Mouse (Mus musculus) fibroblast of lung, adult 2 months (primary cell): ENCODE results near the gene Tor1a.
"Not testable (repeated sequence)": the region's sequence is repeated elsewhere in the genome, so short reads cannot be mapped to it uniquely, and the experiment has no call there.

Experiments used
- DNase-seq: peaks from one replicate; pipeline ENCODE4 v3.0.0-alpha.2; 2011; ENCODE audit warnings: low read depth

Gene Tor1a

GRCm38 (mm10) chr2:30918126-30918525 is 49.6 kb downstream of the Tor1a start:
- no peak for DNase-seq

DNA sequence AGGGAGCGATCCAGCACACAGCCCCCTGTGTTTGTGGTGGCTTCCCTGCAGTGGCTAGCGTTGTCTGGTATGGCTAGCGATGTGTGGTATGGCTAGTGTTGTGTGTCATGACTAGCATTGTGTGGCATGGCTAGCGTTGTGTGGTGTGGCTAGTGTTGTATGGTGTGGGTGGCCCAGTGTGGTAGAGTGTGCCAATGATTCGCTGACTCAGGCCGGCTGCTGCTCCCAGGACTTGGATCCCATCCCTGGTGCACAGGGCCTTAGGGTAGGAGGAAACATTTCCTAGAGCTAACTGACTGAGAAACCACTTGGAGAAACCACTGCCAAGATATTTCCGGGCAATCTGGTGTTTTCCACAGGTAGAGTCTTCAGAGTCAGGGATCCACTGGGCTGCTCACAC is 50.1 kb downstream of the Tor1a start:
- no peak for DNase-seq

DNA sequence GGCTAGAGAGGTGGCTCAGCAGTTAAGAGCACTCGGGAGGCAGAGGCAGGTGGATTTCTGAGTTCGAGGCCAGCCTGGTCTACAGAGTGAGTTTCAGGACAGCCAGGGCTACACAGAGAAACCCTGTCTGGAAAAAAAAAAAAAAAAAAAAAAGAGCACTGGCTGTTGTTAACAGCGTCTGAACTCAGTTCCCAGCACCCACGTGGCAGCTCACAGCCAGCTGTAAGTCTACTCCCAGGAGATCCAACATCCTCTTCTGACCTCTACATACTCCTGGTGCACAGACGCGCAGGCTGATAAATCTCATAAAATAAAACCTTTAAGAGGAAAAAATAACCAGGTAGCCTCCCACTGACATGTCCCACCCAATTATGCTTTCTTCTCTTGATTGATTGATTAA is 51.8 kb downstream of the Tor1a start:
- DNase-seq, result not testable (repeated sequence)

- DNase-seq, result no peak
These were observed 52.4 kb downstream of the Tor1a start for GRCm38 (mm10) chr2:30915376-30915775.

GRCm38 (mm10) chr2:30914836-30915235 is 52.9 kb downstream of the Tor1a start:
- DNase-seq, result no peak

GRCm38 (mm10) chr2:30913022-30913421 is 54.7 kb downstream of the Tor1a start:
- no peak for DNase-seq

DNA sequence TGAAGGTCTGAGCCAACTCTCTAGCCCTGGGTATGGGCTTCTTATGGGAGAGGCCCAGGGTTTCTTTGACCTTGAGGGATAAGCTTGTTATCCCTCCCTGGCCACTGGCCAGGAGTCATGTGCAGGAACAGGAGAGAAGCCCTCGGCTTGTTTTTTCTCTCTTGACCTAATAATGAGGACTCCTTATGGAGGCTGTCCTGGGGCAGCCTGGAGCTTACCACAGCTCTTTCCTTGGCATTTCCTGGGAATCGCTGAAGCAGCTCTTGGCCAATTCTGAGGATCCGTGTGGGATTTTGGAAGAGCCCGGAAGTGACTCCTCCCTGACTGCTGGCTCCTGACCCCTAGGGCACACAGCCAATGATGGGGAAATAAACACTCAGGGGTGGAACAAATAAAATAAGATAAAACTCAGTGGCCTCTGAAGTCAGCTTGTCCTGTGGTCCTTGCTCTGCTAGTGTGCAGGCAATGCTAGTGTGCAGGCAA is 55.4 kb downstream of the Tor1a start:
- no peak for DNase-seq
